Mouse (Mus musculus) thymus, postnatal 0 days (tissue): ENCODE data around the gene Galnt14. TPM values are rescaled to one million over a fixed set of nuclear protein-coding genes. Genes with fewer than 3 reads are reported as not detected.

Source experiments
- DNase-seq: peaks from one replicate; pipeline ENCODE4 v3.0.0-alpha.2; 2015; ENCODE audit warnings: low spot score
- polyA plus RNA-seq: library from polyadenylated mRNA; unstranded; fragments of >200 nt; fragmentation: Nextera tagmentation; extraction: Ambion mirVana; gene quantifications from 2 replicates; pipeline ENCODE4 v1.2.1, GENCODE M21; 2015

Galnt14 gene
- polyA plus RNA-seq: 0.65 and 0.67 TPM in 2 replicates

DNA sequence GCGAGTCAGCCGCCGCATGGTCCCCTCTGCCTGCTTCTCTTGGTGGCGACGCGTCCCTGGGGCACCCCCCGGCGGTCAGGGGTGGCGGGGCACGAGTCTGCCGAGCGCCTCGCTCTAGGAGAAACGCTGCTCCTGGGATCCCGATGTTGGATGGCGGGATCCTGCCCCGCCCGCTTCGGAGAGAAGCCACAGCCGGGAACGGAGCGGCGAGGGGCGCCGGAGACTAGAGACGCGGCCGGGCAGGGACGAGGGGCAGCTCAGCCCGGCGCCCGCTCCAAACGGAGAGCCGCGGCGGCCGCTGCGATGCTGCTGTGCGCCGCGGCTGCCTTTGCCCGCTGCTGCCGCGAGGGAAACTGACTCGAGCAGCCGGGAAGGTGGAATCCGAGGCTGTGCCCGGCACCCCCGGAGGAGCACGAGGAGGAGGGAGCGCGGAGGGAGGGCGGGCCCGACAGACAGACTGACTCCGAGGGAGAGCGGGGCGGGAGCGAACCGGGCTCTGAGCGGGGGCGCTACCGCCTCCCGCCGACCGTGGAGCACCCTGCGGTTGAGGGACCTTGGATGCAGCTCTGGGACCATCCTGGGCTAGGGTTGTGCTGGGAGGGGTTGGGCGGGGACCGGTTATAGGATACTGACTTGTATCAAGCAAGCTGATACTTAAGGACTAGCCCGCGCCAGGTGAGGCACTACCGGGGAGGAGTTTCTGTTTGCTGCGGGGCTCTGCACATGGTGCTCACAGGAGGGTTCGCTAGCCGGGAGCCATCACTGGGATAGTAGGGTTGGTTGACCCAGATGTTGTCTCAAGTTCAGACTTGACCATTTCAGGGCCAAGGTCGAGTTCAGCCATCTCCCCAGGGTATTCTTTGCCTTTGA lies at the start of gene Galnt14:
Gene Galnt14, minus strand, starts transcription at position 412 of the 870 bp plus-strand sequence.
- DNase-seq: no peak

DNA sequence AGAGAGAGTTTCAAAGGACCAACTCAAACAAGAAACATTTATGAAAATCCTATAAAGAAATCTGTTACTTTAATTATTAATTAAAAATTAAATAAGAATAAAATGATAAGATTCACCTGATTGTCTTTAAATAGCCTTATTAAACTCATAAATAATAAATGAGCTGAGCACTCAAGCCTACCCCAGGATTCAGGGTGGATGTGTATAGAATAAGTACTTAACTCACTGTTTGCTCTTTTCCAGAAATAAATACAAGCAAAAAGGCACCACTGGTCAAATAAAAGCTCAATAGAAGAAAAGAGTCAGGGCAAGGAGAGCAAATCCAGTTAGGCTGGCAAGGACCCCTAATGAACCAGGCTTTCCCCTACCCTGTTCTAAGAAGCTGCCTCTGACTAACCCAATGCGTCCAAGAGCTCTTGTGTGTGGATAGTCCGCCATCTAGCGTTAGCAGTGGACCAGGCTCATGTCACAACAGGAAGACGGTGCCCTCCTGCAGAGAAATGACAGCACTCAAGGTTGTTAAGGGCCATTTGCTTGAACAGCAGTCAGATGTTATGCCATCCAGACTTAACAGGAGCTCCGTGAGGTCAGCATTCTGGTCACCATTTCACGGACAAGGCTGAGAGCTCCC lies 33.5 kb upstream of the Galnt14 start:
- peak; percentile 80 for DNase-seq

DNA sequence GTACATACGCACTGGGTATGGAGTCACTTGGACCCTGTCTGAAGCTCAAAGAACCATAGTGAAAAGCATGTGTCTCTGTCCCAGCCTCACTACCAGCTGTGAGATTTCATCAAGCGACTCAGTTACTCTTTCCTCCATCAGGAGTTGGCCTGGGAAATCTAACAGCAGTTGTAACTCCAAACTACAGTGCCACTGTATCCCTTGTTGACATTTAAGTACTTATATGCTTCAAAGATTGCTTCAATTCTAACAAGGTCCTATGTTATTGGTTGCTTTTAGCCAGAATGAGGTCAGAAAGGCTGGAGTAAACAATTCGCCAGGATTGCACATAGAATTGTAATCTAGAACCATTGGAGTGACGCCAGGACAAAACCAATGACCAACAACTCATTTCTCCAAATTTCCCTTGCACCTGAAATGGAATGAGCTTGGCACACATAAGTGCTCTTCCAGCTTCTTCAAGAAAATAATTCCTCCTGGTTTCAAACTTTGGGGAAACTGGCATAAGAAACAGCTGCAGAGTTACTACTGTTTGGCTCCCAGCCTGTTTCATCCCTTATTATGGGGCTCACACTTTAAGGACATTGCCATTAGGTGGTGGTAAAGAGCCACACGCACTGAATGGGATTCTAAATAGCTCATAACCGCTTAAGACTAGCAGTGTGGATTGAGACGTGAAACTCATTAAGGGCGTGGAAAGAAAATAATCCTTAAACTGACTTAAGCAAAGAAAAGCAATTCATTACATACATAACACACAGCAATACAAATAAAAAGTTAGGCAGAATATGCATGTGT lies 13.8 kb upstream of the Galnt14 start:
- peak; percentile 3 for DNase-seq

DNA sequence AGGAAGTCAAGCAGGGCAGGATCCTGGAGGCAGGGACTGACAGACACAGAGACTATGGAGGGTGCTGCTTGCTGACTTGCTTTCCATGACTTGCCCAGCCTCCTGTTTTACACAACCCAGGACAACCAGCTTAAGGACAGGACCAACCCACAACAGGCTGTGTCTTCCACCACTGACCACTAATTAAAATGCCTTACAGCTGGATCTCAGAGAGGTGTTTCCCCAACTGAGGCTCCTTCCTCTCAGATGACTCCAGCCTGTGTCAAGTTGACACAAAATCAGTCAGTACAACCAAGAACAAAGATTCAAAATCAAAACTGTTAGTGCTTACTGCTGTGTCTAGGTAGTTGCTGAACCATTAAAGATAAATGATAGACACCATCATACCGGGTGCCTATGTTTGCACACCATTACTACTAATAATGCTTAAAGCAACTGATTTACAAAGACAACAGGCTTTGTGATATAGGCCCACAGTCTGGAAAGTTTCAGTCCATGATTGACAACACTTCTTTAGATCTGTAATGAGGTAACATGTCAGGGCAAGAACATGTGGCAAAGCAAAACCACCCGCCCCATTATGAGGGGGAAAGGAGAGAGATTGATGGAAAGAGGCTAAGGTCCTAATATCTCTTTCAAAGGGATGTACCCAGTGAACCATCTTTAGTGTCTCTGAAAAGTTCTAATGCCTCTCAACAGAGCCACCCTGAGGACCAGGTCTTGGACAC lies 8.9 kb upstream of the Galnt14 start:
- no peak for DNase-seq

DNA sequence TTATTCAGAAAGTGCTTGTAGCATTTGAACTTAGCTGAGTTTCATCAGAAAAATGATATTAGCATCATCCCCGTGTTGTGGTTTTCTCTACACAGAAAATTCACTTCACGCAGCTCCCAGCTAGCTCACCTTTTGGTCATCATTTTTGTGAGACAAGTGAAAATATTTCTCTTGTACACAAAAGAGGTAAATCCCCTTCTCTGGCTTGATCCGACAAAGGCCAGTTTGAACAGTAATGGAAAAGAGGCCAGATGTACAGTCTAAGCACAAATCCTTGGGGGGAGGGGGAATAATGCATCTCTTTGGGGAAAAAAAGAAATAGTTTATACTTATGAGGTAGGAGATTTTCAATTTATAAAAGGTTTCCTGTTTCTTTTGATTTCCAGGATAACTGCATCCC lies 6.4 kb upstream of the Galnt14 start:
- DNase-seq: no peak

DNA sequence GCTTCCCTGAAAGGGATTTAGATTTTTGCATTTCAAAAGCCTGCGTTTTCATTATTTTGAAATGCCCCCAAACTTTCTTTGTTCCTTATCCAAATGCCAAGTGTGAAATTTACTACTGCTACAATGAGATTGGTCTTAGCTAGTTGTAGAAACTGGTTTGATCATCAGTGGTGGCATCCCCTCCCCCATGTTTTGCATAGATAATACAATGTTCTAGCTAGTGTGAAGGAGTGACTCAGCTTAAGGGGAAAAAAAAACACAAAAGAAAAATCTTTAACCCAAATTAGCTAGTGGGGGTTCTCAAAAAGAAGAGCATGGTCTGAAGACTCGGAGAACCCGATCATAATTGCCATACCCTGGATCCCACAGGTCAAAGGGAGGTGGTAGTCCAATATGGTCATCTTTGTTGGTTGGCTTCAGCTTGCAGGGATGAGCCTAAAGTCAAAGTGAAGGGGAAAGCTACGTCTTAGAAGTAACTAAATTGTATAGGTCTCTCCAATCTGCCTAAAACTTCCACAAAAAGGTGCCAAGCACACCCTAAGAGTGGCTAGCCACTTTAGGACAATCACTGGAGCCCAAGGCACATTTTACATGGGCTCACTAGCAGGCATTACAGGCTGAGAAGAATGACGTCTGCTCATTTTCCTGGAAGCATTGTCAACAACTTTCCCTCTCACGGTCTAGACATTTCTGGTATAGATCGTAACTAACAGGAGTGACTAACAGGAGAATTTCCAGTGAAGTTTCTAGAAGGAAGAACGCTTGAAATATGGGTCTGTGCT lies 4.4 kb upstream of the Galnt14 start:
- no peak for DNase-seq

DNA sequence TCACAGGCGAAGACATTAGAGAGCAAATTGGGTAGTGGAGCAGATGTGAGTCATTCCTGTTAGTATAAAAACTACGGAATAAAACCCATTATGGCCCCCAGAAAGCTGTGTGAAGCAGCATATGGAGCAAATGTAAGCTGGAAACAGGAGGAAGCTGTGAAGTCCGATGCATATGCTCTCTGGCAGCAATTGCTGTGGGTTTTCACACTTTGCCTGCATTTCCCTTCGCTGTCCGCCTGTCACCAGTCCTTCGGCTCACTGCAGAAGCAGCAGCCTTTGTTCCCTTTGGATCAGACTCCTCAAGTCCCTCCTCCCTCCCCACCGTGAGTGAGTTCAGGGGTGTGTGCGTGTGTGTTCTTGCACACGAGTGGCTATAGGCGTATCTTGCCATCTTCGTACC lies 3.1 kb upstream of the Galnt14 start:
- no peak for DNase-seq

DNA sequence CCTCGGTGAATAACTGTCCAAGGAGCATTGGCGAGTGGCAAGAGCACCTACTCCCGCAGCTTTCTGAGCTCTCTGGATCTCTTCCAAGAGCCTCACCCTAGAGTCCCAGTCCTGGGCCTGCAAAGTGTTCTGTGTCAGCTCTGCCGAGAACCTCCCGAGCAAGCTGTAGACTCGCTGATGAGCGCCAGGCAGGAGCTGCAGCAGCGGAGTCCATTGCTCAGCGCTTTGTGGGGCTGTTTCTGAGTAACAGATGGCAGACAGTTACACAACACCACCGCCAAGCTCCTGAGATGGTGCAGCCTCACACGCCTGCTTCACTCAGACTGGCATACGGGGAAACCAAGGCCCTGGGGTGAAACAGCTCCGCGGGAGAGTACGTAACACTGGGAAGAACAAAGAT lies 1.7 kb upstream of the Galnt14 start:
- no peak for DNase-seq

DNA sequence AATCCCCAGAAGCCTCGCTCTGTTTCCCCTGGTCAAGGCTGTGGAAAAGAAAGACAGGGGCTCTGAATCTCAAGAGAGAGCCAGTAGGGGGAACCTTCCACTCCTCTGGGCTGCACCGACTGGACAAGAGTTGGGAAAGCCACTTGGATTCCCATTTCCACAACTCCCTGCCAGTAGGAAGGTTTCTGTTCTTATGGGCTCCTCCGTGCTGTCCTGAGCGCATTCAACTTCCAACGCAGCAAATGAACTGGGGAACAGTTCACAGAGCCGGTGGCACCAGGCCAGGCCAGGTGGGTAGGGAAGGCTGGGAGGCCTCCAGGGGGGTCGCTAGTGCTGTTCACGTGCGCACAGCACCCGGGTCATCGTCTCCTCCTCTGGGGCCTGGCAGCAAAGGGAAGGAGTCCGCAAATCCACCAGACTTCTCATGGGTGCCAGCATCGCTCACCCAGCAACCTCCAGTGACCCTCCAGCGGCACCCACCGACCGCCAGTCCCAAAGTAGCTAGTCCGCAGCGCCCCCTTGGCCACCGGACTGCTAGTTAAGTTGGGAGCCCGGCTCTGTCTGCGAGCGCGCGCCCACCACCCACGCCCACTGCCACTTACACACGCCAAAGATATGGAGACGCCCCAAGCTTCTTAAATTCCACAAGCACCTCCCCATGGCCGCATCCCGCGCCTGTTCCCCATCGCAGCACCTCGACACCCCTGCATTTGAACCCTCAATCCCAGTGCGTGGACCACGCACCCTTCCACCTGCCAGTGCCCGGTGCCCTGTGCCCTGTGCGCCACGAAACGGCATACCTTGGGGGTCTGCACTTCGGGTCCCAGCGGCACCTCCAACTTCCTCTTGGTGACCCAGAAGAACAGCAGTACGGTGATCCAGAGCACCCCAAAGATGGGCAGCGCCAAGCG lies 867 bp downstream of the Galnt14 start:
- no peak for DNase-seq

DNA sequence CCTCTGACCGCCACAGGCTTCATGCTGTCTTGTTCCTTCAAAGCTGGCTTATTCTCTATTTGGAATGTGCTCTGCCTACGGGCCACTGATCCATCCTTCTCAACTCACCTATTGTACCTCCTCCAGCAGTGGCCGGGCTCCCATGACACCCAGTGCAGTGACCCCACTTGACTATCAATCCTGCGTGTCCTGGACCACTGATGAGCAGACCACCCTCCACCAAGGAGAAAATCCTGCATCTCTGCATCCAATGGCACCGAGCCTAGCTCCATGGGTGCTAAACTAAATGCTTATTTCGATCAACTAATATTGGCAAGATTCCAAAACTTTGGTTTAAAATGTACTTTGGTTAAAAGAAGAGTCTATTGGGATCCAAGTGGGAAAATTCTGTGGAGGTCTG lies 1.8 kb downstream of the Galnt14 start:
- DNase-seq: no peak

DNA sequence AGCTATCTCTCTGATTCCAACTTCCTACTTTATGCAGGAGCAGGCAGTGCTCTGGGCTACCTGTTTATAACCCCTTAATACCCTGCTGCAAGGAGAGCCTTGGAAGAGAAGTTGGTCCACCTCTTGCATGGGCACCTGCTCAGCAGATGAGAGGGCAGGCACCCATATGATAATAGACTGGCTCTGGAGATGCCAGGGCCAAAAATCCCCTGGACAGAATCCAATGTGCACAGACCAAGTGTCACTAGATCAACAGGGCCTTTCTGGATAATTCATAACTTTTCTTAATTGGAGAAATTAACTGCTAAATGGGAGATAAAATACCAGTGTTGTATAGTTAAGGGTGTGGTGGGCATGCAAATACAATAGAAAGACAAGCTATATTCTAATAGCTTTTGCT lies 6.7 kb downstream of the Galnt14 start:
- DNase-seq: no peak

DNA sequence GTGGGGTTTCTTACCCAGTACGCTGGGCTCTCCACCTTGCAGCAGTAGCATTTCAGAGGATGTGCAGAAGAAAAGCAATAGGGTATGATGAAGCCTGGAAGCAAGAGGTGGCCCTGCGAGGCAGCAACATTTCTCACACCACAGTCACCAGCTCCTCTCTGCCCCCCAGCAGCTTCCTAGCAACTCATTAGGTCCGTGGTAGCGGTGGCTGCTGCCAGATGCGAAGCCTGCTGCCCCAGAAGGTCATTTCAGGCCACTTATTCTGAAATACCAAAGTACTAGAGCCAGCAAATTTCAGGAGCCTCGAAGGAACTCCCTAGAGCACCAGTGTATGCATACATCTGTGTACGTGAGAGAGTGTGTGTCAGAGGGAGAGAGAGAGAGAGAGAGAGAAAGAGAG lies 9.2 kb downstream of the Galnt14 start:
- DNase-seq: no peak

DNA sequence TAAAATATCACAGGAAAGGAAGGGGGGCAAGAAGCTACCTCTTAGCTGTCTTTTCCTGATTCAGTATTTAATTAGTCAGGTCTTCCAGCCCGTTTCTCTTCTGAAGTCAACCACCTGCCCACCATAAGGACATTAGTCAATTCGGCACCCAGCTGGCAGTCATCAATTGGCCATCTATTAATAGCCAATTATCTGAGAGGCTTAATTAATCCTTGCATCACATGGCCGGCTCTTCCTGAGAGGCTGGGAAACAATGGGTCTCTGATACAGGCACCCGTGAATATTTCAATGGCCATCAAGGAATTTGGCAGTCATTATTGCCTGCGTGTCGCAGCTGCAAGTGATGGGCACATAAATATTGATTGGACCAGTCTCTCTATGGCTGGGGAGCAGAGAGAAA lies 10.4 kb downstream of the Galnt14 start:
- DNase-seq: no peak

DNA sequence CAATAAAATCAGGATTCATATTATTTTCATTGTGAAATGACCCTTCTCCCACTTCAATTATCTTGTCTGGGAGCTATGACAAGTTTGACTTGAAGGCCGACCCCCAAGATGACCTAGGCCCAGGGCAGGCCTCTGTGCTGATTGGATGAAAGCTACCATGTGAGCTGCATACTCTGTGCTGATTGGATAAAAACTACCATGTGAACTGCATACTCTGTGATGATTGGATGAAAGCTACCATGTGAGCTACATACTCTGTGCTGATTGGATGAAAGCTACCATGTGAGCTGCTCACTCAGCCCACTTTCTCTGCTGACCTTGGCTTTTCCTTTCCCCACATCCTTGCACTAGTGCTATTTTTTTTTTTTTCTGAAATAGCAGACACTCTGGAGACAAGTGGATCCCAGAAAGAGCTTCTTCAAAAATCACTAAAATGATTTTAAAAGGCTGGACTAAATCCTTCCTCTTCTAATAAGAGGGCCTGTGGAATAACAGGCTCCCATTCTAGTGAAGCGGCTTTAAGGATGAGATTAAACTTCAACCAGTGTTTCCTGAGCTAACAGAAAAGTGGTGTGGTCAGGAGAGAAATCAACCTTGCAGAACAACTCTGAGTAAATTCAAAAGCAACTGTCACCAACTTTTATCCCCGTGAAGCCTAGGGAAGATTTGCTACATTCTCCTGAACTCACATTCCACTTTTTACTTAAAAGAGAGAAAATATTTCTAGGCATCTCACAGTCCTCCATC lies 15.9 kb downstream of the Galnt14 start:
- DNase-seq: no peak

DNA sequence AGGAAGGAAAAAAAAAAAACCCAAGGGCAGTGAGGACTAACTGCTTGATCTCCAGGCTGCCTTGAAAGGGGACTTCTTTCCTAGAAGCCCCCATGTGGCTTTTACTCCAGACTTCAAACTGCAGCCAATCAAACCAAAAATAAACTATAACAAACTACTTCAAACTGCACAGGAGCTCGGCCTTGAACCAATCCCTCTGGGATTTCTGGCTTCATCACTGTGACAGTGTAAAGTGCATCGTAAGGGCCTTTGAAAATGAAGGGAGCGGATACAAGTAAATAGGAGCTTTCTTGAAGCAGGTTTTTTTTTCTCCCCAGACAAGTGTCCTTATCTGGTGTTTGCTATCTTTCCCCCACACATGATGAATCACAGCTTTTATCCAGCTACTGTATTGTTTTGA lies 22.0 kb downstream of the Galnt14 start:
- no peak for DNase-seq

DNA sequence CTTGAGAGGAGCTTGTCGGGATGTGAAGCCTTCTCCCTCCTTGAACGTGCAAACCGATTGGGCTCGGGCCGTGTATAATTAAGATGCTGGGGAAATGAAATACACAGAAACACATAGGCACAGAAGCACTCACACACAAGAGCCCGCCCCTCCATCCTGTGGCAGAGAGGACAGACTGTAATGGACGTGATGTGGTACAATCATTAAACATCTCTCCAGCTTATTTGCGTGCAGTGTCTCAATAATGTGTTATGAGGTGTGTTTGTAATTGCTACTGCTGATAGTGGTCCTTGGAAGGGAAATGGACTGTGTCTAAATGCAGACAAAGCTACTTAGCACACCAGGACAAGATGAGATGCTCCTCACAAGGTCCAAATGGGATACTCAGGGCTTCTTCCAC lies 24.0 kb downstream of the Galnt14 start:
- DNase-seq: no peak

DNA sequence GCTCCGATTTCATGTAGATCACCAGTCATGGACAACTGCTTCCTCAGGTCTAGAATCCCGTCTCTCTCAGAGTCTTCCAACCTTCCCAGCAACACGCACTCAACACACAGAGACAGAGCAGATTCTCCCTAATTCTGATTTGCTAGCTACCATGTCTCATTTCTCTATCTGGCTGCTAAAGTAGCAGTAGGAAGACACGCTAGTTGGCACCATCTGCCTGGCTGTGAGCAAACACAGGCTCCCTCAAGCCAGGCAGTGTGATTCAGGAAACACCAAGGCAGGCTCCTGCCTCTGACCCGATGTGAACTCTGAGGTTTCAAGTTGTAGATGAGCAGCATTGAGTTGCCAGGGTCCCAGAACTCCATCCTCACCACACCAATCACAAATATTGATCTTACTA lies 25.5 kb downstream of the Galnt14 start:
- DNase-seq: no peak

DNA sequence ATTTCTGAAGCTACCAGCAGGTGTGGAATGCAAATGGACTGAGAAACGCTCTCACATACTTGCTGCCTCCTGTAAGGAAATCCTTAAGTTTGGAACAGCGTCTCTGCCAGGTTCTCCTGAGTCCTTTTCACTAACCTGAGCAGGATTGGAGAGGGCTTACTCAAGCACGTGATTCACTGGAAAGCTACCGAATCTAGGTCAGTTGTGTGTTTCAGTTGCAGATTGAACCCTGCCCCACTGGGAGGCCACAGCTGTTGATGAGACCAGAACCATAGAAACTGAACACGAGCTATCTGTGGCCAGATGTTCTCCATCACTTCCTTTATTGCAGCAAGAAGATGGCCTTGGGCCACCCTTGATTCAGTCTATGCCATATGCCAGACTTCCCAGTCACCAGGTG lies 38.3 kb downstream of the Galnt14 start:
- no peak for DNase-seq

DNA sequence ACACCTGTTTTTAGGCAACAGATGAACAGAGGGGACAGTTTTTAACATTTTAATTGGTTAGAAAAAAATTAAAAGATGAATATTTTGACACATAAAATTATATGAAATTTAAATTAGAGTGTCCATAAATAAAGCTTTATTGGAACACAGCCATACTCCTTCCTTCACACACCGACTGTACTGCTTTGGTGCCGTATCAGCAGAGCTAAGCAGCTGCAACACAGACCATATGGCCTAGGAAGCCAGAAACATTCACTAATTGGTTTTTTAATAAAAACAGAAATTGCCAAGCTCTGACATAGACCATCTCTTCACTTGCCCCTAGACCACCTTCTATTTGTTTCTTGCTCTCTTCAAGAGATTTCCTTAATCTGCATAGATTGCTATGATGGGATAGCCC lies 40.2 kb downstream of the Galnt14 start:
- no peak for DNase-seq
